Mouse (Mus musculus) cerebellum, adult 8-10 months (tissue): ENCODE results near the gene Rgl2.

Experiments
- DNase-seq: peaks from one replicate; pipeline ENCODE4 v3.0.0; 2022

Rgl2 gene

DNA sequence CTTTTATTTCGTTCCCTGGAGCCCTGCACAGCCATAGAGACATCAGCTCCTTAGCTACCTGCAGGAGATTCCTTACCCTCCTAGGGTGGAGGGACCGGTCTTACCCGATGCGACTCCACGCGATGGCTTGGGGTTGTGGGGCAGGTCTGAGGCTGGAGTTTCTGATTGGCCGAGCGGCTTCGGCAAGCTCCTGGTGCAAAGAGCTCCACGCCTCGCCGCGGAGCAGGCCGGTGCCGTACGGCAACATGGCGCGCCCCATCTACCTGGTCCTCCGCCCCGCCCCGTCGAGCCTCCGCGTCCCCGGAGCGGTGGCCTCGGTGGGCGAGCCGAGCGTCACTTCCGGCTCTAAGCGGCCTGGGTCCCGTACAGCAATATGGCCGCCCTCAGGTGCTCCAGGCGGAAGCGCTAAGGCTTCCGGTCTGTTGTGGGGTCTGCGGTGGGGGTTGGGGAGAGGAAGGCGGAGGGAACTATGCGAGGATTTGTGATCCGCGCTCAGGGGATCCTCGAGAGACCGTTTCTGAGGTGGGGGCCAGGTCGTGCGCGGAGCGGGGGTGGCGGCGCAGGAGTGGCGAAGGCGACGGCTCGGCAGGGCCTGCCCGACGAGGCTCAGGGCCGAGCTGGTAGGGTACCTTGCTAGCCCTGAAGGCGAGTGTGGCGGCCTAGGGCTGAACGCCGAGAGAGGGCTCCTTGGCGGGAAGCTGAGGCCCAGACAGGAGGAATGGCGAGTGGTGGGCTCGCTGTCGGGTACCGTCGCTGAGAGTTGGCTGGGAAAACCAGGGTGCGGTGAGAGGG is 20.1 kb upstream of the Rgl2 start, which contains the start of gene Daxx:
Daxx (plus strand) TSS at position 338 of the 792 bp plus-strand sequence.
- peak; percentile 98 for DNase-seq

DNA sequence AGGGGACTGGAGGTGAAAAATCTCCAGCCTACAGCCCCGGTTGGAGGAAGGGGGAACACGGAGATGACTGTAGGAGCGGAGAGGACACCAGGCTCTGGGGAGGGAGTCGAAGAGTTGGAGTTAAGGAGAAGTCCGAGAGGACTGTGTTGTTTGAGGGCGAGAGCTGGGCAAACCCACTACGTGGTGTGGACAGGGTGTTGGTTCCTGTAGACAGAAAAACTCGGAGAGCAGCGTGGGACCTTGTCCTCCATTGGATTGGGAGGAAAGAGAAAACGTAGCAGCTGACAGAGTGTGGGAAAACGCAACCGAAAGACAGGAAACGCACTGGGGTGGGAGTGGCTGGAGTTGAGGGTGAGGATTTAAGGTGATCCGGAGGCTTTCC is 19.5 kb upstream of the Rgl2 start:
- DNase-seq: peak; percentile 36

- peak; percentile 21 for DNase-seq
Measured at GRCm38 (mm10) chr17:33910346-33911051, 18.8 kb upstream of the Rgl2 start.

GRCm38 (mm10) chr17:33911052-33911812 is 18.1 kb upstream of the Rgl2 start:
- DNase-seq: peak; percentile 29

DNA sequence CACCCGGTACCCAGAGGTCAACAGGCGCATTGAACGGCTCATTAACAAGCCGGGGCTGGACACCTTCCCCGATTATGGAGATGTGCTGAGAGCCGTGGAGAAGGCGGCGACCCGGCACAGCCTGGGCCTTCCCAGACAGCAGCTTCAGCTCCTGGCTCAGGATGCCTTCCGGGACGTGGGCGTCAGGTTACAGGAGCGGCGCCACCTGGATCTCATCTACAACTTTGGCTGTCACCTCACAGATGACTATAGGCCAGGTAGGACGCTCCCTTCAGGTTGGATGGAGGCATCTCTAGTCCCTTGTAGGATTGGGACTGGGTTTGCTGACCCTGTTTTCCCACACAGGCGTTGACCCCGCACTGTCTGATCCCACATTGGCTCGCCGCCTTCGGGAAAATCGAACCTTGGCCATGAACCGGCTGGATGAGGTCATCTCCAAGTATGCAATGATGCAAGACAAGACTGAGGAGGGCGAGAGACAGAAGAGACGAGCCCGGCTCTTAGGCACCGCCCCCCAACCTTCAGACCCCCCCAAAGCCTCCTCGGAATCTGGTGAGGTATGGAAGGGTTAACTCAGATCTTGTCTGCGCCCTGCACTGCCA is 17.4 kb upstream of the Rgl2 start:
- DNase-seq: peak; percentile 27

GRCm38 (mm10) chr17:33913264-33913663 is 16.1 kb upstream of the Rgl2 start:
- DNase-seq: peak; percentile 24

GRCm38 (mm10) chr17:33913905-33914304 is 15.4 kb upstream of the Rgl2 start:
- peak; percentile 23 for DNase-seq

DNA sequence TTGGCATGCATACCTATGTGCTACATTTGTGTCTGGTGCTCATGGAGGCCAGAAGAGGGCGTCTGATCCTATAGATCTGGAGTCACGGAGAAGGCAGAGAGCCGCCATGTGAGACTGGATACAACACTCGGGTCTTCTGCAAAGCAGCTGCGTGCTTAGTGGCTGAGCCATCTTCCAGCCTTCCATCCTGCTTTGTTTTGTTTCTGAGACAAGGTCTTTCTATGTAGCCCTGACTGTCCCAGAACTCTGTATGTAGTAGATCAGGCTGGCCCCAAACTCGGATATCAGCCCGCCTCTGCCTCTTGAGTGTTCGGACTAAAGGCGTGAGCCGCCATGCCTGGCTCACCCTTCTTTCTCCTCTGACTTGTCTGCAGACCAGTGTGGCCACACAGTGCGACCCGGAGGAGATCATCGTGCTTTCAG is 14.4 kb upstream of the Rgl2 start:
- peak; percentile 44 for DNase-seq

GRCm38 (mm10) chr17:33915671-33916250 is 13.6 kb upstream of the Rgl2 start, which contains the start of the genes Tapbp and Zbtb22:
Tapbp (plus strand) TSS chr17:33915899.
Zbtb22 (plus strand) TSS chr17:33915904.
- peak; percentile 98 for DNase-seq

GRCm38 (mm10) chr17:33916294-33916693 is 13.0 kb upstream of the Rgl2 start:
- peak; percentile 56 for DNase-seq

DNA sequence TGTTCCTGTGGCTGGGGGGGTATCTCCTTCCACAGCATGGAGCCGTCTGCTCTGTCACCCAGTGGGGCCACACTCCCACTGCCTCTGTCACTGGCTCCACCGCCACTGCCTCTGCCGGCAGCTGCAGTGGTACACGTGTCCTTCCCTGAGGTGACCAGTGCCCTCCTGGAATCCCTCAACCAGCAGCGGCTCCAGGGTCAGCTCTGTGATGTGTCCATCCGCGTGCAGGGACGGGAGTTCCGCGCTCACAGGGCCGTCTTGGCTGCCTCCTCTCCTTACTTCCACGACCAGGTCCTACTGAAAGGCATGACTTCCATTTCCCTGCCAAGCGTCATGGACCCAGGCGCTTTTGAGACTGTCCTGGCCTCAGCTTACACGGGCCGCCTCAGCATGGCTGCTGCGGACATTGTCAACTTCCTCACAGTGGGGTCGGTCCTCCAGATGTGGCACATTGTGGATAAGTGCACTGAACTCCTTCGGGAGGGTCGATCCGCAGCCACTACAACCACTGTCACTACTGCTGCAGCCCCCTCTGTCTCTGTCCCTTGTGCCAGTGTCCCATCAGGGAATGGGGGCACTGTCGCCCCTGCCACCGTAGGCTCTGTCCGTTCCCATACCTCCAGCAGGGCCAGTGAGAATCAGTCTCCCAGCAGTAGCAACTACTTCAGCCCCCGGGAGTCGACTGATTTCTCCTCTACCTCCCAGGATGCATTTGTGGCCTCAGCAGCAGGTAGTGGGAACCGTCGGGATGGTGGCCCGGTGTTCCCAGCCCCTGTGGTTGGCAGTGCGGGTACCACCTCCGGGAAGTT is 12.3 kb upstream of the Rgl2 start:
- peak; percentile 39 for DNase-seq

GRCm38 (mm10) chr17:33917656-33918292 is 11.6 kb upstream of the Rgl2 start:
- no peak for DNase-seq

DNA sequence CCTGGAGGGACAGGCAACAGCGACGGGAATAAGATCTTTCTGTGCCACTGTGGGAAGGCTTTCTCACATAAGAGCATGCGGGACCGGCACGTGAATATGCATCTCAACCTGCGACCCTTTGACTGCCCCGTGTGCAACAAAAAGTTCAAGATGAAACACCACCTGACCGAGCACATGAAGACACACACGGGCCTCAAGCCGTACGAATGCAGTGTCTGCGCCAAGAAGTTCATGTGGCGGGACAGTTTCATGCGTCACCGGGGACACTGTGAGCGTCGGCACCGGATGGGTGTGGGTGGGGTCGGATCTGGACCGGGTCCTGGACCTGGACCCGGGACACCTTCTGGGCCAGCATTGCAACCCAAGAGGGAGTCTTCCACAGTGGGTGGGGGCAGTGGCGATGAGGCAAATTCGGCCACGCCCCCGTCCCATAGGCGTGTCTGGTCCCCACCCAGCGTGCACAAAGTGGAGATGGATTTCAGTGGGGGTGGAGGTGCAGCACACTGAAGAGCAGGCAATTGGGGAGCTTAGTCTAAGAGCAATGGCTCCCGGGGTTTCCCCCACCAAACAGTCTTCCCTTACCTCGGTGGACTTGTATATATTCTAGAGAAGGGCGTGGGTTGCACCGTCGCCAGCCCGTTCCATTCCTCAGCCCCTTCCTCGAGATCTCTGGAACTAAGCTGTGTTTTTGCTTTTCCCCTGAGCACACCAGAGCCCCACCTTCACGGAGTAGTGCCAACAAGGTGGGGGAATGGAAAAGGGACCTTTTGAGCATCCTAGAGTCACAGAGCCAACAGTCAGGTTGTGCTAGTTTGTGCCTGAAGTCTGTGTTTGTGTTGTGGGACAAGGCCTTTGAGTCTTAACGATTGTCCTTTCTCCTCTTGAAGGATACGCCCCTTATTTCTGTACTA is 10.8 kb upstream of the Rgl2 start:
- peak; percentile 40 for DNase-seq

DNA sequence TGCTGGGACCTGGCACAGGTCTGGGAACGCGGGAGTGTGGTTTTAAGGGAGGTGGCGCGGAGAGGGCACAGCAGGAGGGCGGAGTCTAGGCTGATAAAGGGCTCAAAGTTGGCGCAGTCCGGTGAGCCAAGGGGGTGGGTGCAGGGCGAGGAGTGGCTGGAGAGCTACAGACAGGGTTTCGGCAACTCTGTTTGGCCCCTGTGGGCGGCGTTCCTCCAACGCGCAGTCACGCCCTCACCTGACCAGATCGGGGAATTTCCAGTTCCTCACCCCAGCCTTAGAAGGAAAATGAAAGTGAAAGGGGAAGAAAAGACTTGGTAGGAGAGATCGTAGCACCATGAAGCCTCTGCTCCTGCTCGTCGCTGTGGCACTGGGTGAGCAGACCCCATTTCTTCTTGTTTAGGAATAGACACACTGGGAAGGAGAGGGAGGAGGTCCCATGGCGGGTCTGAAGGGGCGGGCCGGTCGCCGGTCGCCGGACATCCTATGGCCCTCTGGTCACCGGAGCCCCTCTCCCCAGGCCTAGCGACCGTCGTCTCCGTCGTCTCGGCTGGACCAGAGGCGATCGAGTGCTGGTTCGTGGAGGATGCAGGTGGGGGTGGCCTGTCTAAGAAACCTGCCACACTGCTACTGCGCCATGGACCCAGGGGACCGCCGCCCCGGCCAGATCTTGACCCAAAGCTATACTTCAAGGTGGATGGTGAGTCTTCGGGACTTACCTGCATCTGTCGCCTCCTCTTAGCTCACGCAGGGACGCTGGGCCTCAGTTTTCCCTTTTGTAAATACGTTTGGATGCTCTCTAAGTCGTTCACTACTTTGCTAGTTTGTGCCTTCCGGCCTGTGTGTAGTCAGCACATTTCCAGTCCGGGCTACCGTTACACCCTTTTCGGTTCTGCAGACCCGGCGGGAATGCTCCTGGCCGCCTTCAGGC is 9.7 kb upstream of the Rgl2 start:
- DNase-seq: peak; percentile 67

DNA sequence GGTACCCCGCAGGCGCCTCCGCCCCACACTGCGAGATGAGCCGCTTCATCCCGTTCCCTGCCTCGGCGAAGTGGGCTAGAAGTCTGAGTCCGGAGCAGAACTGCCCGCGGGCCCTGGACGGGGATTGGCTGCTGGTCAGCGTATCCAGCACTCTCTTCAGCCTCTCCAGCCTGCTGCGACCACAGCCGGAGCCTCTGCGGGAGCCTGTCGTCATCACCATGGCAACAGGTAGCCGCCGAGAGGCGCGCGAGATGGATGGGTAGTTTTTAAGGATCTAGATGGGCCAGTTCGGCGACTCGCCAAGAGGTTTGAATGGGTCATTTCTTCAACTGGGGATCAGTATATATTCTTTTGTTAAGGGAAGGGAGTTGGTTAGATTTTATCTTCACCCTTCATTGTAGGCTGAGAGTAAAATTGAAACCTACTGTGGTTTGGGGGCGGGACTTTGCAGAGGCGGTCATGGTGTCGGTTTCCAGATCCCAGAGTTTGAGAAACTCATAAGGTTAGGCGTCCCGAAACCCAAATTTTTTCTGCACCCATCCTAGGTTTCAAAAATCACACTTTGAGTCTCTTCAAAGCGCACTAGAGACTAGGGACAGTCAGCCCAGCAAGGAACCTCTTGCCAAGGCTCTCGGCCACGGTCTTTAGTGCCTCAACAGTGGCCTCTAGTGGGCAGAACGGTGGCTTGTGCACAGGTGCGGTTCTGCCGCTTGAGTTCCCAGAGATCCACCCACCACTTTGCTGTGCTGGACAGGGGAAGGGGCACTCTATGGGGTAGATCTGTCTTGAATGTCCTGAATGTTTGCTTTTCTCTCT is 8.9 kb upstream of the Rgl2 start:
- DNase-seq: peak; percentile 88

GRCm38 (mm10) chr17:33921361-33921760 is 8.0 kb upstream of the Rgl2 start:
- no peak for DNase-seq

DNA sequence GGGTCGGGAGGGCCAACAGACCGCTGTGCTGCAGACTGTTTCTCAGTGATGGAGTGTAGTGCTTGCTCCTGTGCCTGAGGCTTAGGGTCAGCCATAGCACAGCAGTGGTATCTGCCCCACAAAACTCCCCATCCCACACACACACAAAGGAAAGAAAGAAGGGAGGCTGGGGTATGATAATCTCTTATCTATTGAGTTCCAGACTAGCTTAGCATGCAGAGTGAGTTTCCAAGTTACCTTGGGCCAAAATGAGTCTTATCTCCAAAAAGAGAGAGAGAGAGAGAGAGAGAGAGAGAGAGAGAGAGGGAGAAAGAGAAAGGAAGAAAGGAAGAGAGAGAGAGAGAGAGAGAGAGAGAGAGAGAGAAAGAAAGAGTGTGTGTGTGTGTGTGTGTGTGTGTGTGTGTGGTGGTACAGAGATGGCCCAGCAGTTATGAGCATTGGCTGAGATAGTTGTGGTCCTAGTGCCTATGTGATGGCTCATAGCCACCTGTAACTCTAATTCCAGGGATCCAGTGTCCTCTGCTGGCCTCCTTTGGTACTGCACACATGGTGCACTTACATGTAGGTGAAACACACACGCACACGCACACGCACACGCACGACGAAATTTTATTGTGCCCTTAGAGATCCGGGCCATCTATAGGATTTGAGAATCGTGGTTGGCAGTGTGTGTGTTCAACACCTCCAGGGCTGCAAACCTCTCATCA is 4.6 kb upstream of the Rgl2 start:
- no peak for DNase-seq
